Mouse (Mus musculus): ENCODE data around the gene Cpd. TPM values are rescaled to one million over a fixed set of nuclear protein-coding genes. Genes with fewer than 3 reads are reported as not detected.

Gene Cpd
- polyA plus RNA-seq, 1 experiment from 2014 or later: 7.0 TPM

GRCm38 (mm10) chr11:76846011-76846877 is 574 bp downstream of the Cpd start:
- under 1% methylated on average over 90 of the region's 90 CpGs for WGBS
- ATAC-seq (replicated peaks): peak; percentile 73
- H3K27ac ChIP-seq (replicated peaks): peak overlapping the region; percentile 92
- peak overlapping the region; percentile 95 for H3K4me2 ChIP-seq (replicated peaks)
- peak overlapping the region; percentile 90 for H3K9ac ChIP-seq (replicated peaks)
- peak overlapping the region; percentile 91 for H3K4me3 ChIP-seq
- peaks cover 48% of the 10 kb centered on the region for H3K4me1 ChIP-seq
- H3K27me3 ChIP-seq: no peaks in the 10 kb centered on the region
- no peaks in the 10 kb centered on the region for H3K9me3 ChIP-seq
- H3K36me3 ChIP-seq: no peaks in the 10 kb centered on the region

DNA sequence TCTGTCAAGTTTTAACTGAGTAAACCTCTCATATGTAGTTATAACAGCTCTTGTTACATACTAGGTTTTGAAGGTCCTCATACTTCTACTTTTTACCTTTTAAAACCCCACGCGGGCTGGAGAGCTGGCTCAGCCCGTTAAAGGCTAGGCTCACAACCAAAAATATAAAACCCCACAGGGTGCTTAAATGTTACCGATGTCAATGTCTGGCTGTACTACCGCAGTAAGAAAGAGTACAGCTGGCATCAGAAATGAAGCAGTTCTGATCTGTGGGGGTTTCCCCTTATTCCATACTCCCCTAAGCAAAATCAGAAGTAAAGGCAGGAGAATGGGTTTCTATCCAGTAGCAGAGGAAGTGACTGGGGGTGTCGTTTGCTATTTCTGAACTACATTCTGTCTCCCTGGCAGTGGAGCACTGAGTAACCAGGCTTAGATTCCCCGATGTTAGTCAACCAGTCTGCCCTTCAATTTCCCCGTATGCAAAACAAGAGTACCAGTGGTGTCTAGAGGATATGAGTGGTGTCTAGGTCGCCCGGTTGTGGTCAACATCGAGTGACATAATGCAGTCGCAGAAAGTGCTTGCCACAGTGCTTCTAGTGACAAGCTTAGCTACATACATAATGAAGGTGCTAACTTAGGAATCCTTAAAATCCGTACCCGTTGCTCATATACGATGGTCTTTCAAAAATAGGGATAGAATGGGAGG is 1.4 kb downstream of the Cpd start:
- 31% methylated on average over 15 of the region's 15 CpGs for WGBS
- Histone ChIP-seq H3K27ac (replicated peaks) (no peak overlapping the region), H3K36me3 (no peaks in the 10 kb centered on the region), H3K4me1 (peaks cover 48% of the 10 kb centered on the region), H3K4me2 (replicated peaks) (peak overlapping the region; percentile 95), H3K9me3 (no peaks in the 10 kb centered on the region), H3K27me3 (no peaks in the 10 kb centered on the region), H3K4me3 (peak overlapping the region; percentile 91), H3K9ac (replicated peaks) (peak overlapping the region; percentile 90)
- ATAC-seq (replicated peaks): no peak

- Histone ChIP-seq H3K4me2 (replicated peaks) (no peak overlapping the region), H3K9me3 (no peaks in the 10 kb centered on the region), H3K4me1 (peaks cover 17% of the 10 kb centered on the region), H3K4me3 (no peak overlapping the region), H3K9ac (replicated peaks) (no peak overlapping the region), H3K27ac (replicated peaks) (no peak overlapping the region), H3K27me3 (no peaks in the 10 kb centered on the region), H3K36me3 (no peaks in the 10 kb centered on the region)
- 90% methylated on average over 4 of the region's 4 CpGs for WGBS
- ATAC-seq (replicated peaks): no peak
These were observed 8.2 kb downstream of the Cpd start for GRCm38 (mm10) chr11:76838573-76838972.

- Histone ChIP-seq H3K36me3 (no peaks in the 10 kb centered on the region), H3K4me1 (no peaks in the 10 kb centered on the region), H3K9ac (replicated peaks) (no peak overlapping the region), H3K4me3 (no peak overlapping the region), H3K27ac (replicated peaks) (no peak overlapping the region), H3K4me2 (replicated peaks) (no peak overlapping the region), H3K9me3 (no peaks in the 10 kb centered on the region), H3K27me3 (no peaks in the 10 kb centered on the region)
- no peak for ATAC-seq (replicated peaks)
- 81% methylated on average over 6 of the region's 6 CpGs for WGBS
These were observed 10.5 kb downstream of the Cpd start for GRCm38 (mm10) chr11:76836317-76836716.

DNA sequence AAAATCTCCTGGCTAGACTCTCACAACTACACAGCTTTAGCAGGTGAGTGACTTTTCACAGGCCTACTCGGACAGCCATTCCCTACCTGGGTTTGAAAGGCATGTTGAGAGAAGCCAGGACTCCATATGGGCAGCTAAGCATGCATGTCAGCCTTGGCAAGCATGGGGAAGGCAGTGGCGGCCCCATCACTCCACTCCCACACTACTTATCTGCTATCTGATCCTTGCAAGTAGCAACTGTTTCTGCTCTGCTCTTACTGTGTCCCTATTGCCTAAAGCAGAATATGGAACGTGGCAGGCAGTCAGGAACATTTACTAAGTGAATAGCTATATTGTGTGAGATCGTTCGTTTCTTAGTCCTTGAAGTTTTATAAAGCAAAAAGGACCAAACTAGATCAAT is 10.9 kb downstream of the Cpd start:
- Histone ChIP-seq H3K9me3 (no peaks in the 10 kb centered on the region), H3K36me3 (no peaks in the 10 kb centered on the region), H3K27ac (replicated peaks) (no peak overlapping the region), H3K4me2 (replicated peaks) (no peak overlapping the region), H3K4me1 (no peaks in the 10 kb centered on the region), H3K27me3 (no peaks in the 10 kb centered on the region), H3K9ac (replicated peaks) (no peak overlapping the region), H3K4me3 (no peak overlapping the region)
- 78% methylated on average over 5 of the region's 5 CpGs for WGBS
- ATAC-seq (replicated peaks): no peak

GRCm38 (mm10) chr11:76834665-76835064 is 12.2 kb downstream of the Cpd start:
- Histone ChIP-seq H3K4me1 (no peaks in the 10 kb centered on the region), H3K9me3 (no peaks in the 10 kb centered on the region), H3K27me3 (no peaks in the 10 kb centered on the region), H3K36me3 (no peaks in the 10 kb centered on the region), H3K9ac (replicated peaks) (no peak overlapping the region), H3K4me3 (no peak overlapping the region), H3K27ac (replicated peaks) (no peak overlapping the region), H3K4me2 (replicated peaks) (no peak overlapping the region)
- WGBS: 83% methylated on average over 1 of the region's 1 CpGs
- ATAC-seq (replicated peaks): no peak

- Histone ChIP-seq H3K36me3 (no peaks in the 10 kb centered on the region), H3K4me2 (replicated peaks) (no peak overlapping the region), H3K4me3 (no peak overlapping the region), H3K4me1 (peaks cover 15% of the 10 kb centered on the region), H3K27ac (replicated peaks) (peak overlapping the region; percentile 67), H3K27me3 (no peaks in the 10 kb centered on the region), H3K9me3 (no peaks in the 10 kb centered on the region), H3K9ac (replicated peaks) (no peak overlapping the region)
- WGBS: 69% methylated on average over 9 of the region's 9 CpGs
- ATAC-seq (replicated peaks): no peak
These were observed 21.9 kb downstream of the Cpd start for GRCm38 (mm10) chr11:76824885-76825265.

DNA sequence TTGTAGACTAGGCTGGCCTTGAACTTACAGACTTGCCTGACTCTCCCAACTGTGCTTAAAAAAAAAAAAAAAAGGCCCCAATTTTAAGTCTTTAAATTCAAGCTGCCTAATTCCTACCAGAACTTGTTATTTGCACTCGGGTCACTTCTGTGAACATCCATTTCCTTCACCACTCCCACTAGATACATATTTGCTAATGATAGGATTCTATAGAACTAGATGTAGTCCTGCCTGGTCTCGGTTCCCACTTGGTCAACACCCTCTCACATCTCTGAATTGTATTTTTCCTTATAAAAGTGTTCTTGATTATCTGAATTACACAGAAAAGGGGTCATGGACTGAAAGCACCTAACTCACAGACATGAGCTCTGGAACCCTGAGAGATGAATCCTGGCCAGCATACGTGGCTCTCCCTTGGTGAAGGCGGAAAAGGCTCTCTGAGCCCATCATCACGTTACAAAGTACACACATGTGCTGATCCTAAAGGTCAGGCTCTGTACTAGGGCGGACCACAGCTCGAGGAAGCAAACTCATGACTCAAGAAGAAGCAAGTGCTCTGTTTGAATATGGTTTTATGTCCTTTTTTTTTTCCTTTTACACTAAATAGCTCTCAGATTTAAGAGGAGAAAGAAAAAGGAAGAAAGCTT is 22.5 kb downstream of the Cpd start:
- no peak for ATAC-seq (replicated peaks)
- H3K36me3 ChIP-seq: no peaks in the 10 kb centered on the region
- no peak overlapping the region for H3K4me3 ChIP-seq
- peaks cover 15% of the 10 kb centered on the region for H3K4me1 ChIP-seq
- H3K27me3 ChIP-seq: no peaks in the 10 kb centered on the region
- no peaks in the 10 kb centered on the region for H3K9me3 ChIP-seq
- H3K9ac ChIP-seq (replicated peaks): no peak overlapping the region
- WGBS: 85% methylated on average over 7 of the region's 7 CpGs
- H3K4me2 ChIP-seq (replicated peaks): no peak overlapping the region
- peak overlapping the region; percentile 67 for H3K27ac ChIP-seq (replicated peaks)

DNA sequence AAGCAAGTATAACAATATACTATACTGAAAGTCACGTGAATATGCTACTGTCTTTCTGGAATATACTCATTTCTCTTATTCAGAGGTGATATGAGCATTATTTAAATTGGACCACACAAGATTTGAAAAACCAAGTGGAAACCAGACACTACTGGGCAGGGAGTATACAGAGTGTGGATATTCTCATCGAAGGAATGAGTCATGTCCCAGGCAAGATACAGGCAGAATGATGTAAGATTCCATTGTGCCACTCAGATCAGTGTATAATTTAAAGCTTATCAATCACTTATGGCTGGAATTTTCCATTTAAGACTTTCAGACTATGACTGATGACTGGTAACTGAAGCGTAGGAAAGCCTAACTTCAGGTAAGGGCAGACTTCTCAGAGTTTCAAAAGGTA is 23.2 kb downstream of the Cpd start:
- WGBS: 94% methylated on average over 3 of the region's 3 CpGs
- Histone ChIP-seq H3K36me3 (no peaks in the 10 kb centered on the region), H3K4me2 (replicated peaks) (no peak overlapping the region), H3K9me3 (no peaks in the 10 kb centered on the region), H3K4me3 (no peak overlapping the region), H3K27me3 (no peaks in the 10 kb centered on the region), H3K27ac (replicated peaks) (no peak overlapping the region), H3K9ac (replicated peaks) (no peak overlapping the region), H3K4me1 (peaks cover 15% of the 10 kb centered on the region)
- no peak for ATAC-seq (replicated peaks)

DNA sequence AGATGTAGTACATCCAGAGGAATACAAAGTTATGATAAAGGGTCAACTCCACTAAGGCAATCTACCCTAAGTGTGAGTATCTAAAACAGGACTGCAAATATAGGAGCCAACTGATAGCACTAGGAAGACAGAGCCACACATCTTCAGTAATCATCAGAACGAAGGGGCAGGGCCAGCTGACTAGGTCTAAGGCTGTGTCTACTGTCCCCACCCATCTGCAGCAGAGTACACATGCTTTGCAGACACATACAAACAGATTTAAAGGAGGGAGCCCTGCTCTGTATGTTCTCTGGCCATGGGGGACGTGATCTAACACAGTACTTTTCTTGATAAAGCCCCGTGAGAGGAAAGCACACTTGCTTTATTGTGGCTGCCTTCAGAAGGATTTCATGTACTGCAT is 25.5 kb downstream of the Cpd start:
- ATAC-seq (replicated peaks): no peak
- Histone ChIP-seq H3K4me1 (peaks cover 10% of the 10 kb centered on the region), H3K27ac (replicated peaks) (no peak overlapping the region), H3K4me2 (replicated peaks) (no peak overlapping the region), H3K36me3 (no peaks in the 10 kb centered on the region), H3K27me3 (no peaks in the 10 kb centered on the region), H3K9ac (replicated peaks) (no peak overlapping the region), H3K4me3 (no peak overlapping the region), H3K9me3 (no peaks in the 10 kb centered on the region)
- WGBS: 87% methylated on average over 3 of the region's 3 CpGs

DNA sequence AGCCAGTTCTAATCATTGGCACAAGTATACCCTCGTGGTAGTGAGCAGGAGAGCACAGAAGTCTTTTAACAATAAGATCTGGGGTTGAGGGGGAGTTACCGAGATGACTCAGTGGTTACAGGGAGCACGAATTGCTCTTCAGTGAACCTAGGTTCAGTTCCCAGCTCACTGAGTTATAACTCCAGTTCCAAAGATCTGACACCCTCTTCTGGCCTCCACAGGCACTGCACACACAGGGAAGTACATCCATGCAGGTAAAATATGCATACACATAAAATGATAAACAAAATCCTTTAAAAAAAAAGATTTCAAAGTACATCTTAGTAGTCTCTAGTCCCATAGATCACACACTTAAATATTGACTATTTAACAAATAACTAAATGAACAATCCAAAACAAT is 29.2 kb downstream of the Cpd start:
- Histone ChIP-seq H3K27me3 (no peaks in the 10 kb centered on the region), H3K9me3 (no peaks in the 10 kb centered on the region), H3K9ac (replicated peaks) (no peak overlapping the region), H3K27ac (replicated peaks) (no peak overlapping the region), H3K36me3 (no peaks in the 10 kb centered on the region), H3K4me3 (no peak overlapping the region), H3K4me1 (no peaks in the 10 kb centered on the region), H3K4me2 (replicated peaks) (no peak overlapping the region)
- no peak for ATAC-seq (replicated peaks)
- WGBS: 85% methylated on average over 3 of the region's 3 CpGs

All from forebrain, embryonic 15.5 days (tissue).